9 mouse cellular contexts compared by ENCODE assay signal in genomic region chr2:150741405-150741804, GRCm38 (mm10). TPM values are rescaled to one million over a fixed set of nuclear protein-coding genes. Genes with fewer than 3 reads are reported as not detected.
DNase-seq lines count a peak whose midpoint lies in the region; ATAC-seq lines count a peak whose summit lies in the region.
"Had no signal": no experiment of that assay in that cellular context is flagged by ENCODE, and none has a peak within 500 bp of the region (broad histone marks: within the 10 kb centered on the region; RNA-seq: fewer than 3 reads in every experiment).

No protein-coding gene starts in this region.

- DNase-seq in kidney, postnatal 10 days: no peak
- DNase-seq in ES-CJ7 (ENCODE audit: low read depth, low spot score): peak; percentile 51
- peak; percentile 40 for DNase-seq in embryo, embryonic 10.5 days (ENCODE audit: low spot score)
- peak; percentile 43 for DNase-seq in midbrain, embryonic 14.5 days
- DNase-seq in adrenal gland, adult 18-20 months (ENCODE audit: low spot score in 2 of 2): no peak
- DNase-seq: lung, postnatal 4 days had no signal

- no peak overlapping the region for H3K4me2 ChIP-seq in kidney, embryonic 16.5 days (replicated peaks; ENCODE audit: low read depth, low read length)
- no peak overlapping the region for H3K4me2 ChIP-seq in midbrain, embryonic 14.5 days (ENCODE audit: low read length)
- H3K4me2 ChIP-seq in kidney, embryonic 15.5 days: no peak overlapping the region

- ATAC-seq in kidney, embryonic 16.5 days (ENCODE audit: low FRiP score, low TSS enrichment): peak; percentile 62; the same call in 1 of the 2 replicates
- no peak; the same call in 1 of the 2 replicates for ATAC-seq in midbrain, embryonic 14.5 days (ENCODE audit: low FRiP score, low TSS enrichment)
- no peak for ATAC-seq in erythroid progenitor cell, adult 5-6 weeks (replicated peaks; ENCODE audit: low FRiP score, poor library complexity, severe bottlenecking)
- no peak for ATAC-seq in kidney, embryonic 15.5 days (replicated peaks; ENCODE audit: low FRiP score)

- no peak overlapping the region for H3K27ac ChIP-seq in kidney, embryonic 16.5 days (ENCODE audit: low read length)
- H3K27ac ChIP-seq in midbrain, embryonic 14.5 days (replicated peaks; ENCODE audit: low read depth, low read length): no peak overlapping the region
- H3K27ac ChIP-seq in kidney, embryonic 15.5 days: no peak overlapping the region

- WGBS in kidney, embryonic 16.5 days: 43% methylated on average over 4 of the region's 4 CpGs
- WGBS in midbrain, embryonic 14.5 days: 58% methylated on average over 4 of the region's 4 CpGs
- WGBS in kidney, embryonic 15.5 days: 55% methylated on average over 4 of the region's 4 CpGs

- no peak overlapping the region for H3K9ac ChIP-seq in kidney, embryonic 16.5 days (replicated peaks; ENCODE audit: low read length)
- no peak overlapping the region for H3K9ac ChIP-seq in midbrain, embryonic 14.5 days (replicated peaks; ENCODE audit: low read length)
- H3K9ac ChIP-seq in kidney, embryonic 15.5 days: no peak overlapping the region

- no peaks in the 10 kb centered on the region for H3K4me1 ChIP-seq in kidney, embryonic 16.5 days (ENCODE audit: insufficient read depth, low read length)
- H3K4me1 ChIP-seq in midbrain, embryonic 14.5 days (ENCODE audit: control insufficient read depth, insufficient read depth, low read length): no peaks in the 10 kb centered on the region
- H3K4me1 ChIP-seq in kidney, embryonic 15.5 days: no peaks in the 10 kb centered on the region

- H3K4me3 ChIP-seq in kidney, embryonic 16.5 days (ENCODE audit: low read length): no peak overlapping the region
- no peak overlapping the region for H3K4me3 ChIP-seq in midbrain, embryonic 14.5 days (replicated peaks; ENCODE audit: low read depth, low read length)
- no peak overlapping the region for H3K4me3 ChIP-seq in kidney, embryonic 15.5 days (replicated peaks)

- H3K27me3 ChIP-seq in kidney, embryonic 16.5 days (ENCODE audit: insufficient read depth, low read length): peaks cover 2% of the 10 kb centered on the region
- H3K27me3 ChIP-seq in midbrain, embryonic 14.5 days (ENCODE audit: control insufficient read depth, insufficient read depth, low read length): no peaks in the 10 kb centered on the region
- H3K27me3 ChIP-seq in kidney, embryonic 15.5 days: peaks cover 10% of the 10 kb centered on the region

- H3K36me3 ChIP-seq in kidney, embryonic 16.5 days (ENCODE audit: insufficient read depth, low read length): no peaks in the 10 kb centered on the region
- no peaks in the 10 kb centered on the region for H3K36me3 ChIP-seq in midbrain, embryonic 14.5 days (ENCODE audit: control insufficient read depth, insufficient read depth, low read length)
- no peaks in the 10 kb centered on the region for H3K36me3 ChIP-seq in kidney, embryonic 15.5 days

- H3K9me3 ChIP-seq in kidney, embryonic 16.5 days (ENCODE audit: low read length): 0 out of 2 replicates have a peak, but pooled peaks cover 5% of the 10 kb centered on the region
- H3K9me3 ChIP-seq in midbrain, embryonic 14.5 days (ENCODE audit: control insufficient read depth, low read length): no peaks in the 10 kb centered on the region
- no peaks in the 10 kb centered on the region for H3K9me3 ChIP-seq in kidney, embryonic 15.5 days (replicated peaks)

RNA-seq across cellular contexts. Expression of gene Entpd6, which starts 7.4 kb away (rescaled TPM):
- 34.8 TPM in 2 replicates for polyA plus RNA-seq in kidney, embryonic 16.5 days (2015; fragmentation: Nextera tagmentation; extraction: Ambion mirVana)
- 46.1 and 50.8 TPM in 2 replicates for polyA plus RNA-seq in midbrain, embryonic 14.5 days (2014; fragmentation: Nextera tagmentation; extraction: Ambion mirVana)
- total RNA-seq in adrenal gland, adult 18-20 months (2021): 10 to 100 TPM; 10.2 to 11.5 TPM
- total RNA-seq in erythroid progenitor cell, adult 5-6 weeks (2015; ENCODE audit: low replicate concordance): 1.1 and 1.7 TPM in 2 replicates
- 1.7 TPM in 1 of 2 replicates, not detected in the other for total RNA-seq in erythroid progenitor cell, adult 5-6 weeks (2017; ENCODE audit: low replicate concordance)
- 27.8 and 31.7 TPM in 2 replicates for polyA plus RNA-seq in kidney, embryonic 15.5 days (2015; fragmentation: Nextera tagmentation; extraction: Ambion mirVana)

RNA-seq across cellular contexts. Expression of gene Pygb, which starts 45.1 kb away (rescaled TPM):
- 94.4 and 95.6 TPM in 2 replicates for polyA plus RNA-seq in kidney, embryonic 16.5 days (2015; fragmentation: Nextera tagmentation; extraction: Ambion mirVana)
- polyA plus RNA-seq in midbrain, embryonic 14.5 days (2014; fragmentation: Nextera tagmentation; extraction: Ambion mirVana): 62.2 and 64.5 TPM in 2 replicates
- total RNA-seq in adrenal gland, adult 18-20 months (2021): 10 to 100 TPM; 41.3 to 50.3 TPM
- total RNA-seq in erythroid progenitor cell, adult 5-6 weeks (2015; ENCODE audit: low replicate concordance): 2.1 and 3.6 TPM in 2 replicates
- total RNA-seq in erythroid progenitor cell, adult 5-6 weeks (2017; ENCODE audit: low replicate concordance): 3.6 and 7.3 TPM in 2 replicates
- polyA plus RNA-seq in kidney, embryonic 15.5 days (2015; fragmentation: Nextera tagmentation; extraction: Ambion mirVana): 77.3 and 88.3 TPM in 2 replicates

RNA-seq across cellular contexts. Expression of gene Vsx1, which starts 52.2 kb away (rescaled TPM):
- polyA plus RNA-seq in kidney, embryonic 16.5 days (2015; fragmentation: Nextera tagmentation; extraction: Ambion mirVana): not detected in 2 replicates
- not detected in 2 replicates for polyA plus RNA-seq in midbrain, embryonic 14.5 days (2014; fragmentation: Nextera tagmentation; extraction: Ambion mirVana)
- not detected for total RNA-seq in adrenal gland, adult 18-20 months (2021)
- total RNA-seq in erythroid progenitor cell, adult 5-6 weeks (2015; ENCODE audit: low replicate concordance): not detected in 2 replicates
- 0.51 TPM in 1 of 2 replicates, not detected in the other for total RNA-seq in erythroid progenitor cell, adult 5-6 weeks (2017; ENCODE audit: low replicate concordance)
- polyA plus RNA-seq in kidney, embryonic 15.5 days (2015; fragmentation: Nextera tagmentation; extraction: Ambion mirVana): not detected in 2 replicates

Comparison
In these comparisons a context has a peak if more than half of its experiments do, and no peak if none do; other contexts are left out.
1. DNase-seq: peak in ES-CJ7 (single experiment), embryo, embryonic 10.5 days (single experiment) and midbrain, embryonic 14.5 days (single experiment); none in kidney, postnatal 10 days (single experiment) and adrenal gland, adult 18-20 months (0 of 2).